Mouse (Mus musculus) gastrocnemius, postnatal 36 days (tissue): ENCODE data around the gene Plekha8. TPM values are rescaled to one million over a fixed set of nuclear protein-coding genes. Genes with fewer than 3 reads are reported as not detected.

Source experiments
- DNase-seq, 2 experiments: peaks; one replicate each; pipeline ENCODE4 v3.0.0; 2022
- intact Hi-C: fragments of 180-260 bp; cut with DNase I; formaldehyde crosslinking; loops from one replicate; pipeline ENCODE4 v1.15.1; 2025
- total RNA-seq, 2 experiments: library from RNA; stranded (reverse); gene quantifications; 2 replicates each; pipeline ENCODE4 v1.2.3; 2021

Gene Plekha8
- total RNA-seq, 2 experiments from 2014 or later: 2.9 to 3.1 TPM

- intact Hi-C loops: no loop called here
- no peak for DNase-seq
Observed at GRCm38 (mm10) chr6:54690838-54691237, 95.9 kb downstream of the Plekha8 start.

GRCm38 (mm10) chr6:54691368-54692116, 96.6 kb downstream of the Plekha8 start:
- DNase-seq: no peak

GRCm38 (mm10) chr6:54692201-54692600, 97.3 kb downstream of the Plekha8 start:
- intact Hi-C loops: no loop called here
- DNase-seq: no peak

More at GRCm38 (mm10) chr6:54691368-54692116, 96.6 kb downstream of the Plekha8 start:
- intact Hi-C loops: no loop called here

- intact Hi-C loops: no loop called here
- DNase-seq: no peak
Observed at GRCm38 (mm10) chr6:54693286-54693685, 98.4 kb downstream of the Plekha8 start.

Other genes with a start within 250 kb of the Plekha8 start
- 10 to 100 TPM; 15.5 to 16.0 TPM for gene Wipf3, start 165.5 kb upstream of the Plekha8 start, total RNA-seq
- gene Scrn1, start 28.6 kb upstream of the Plekha8 start, total RNA-seq: 1 to 10 TPM; 2.6 to 3.2 TPM
- 1 to 10 TPM; 5.2 to 6.0 TPM for gene Fkbp14, start 2.2 kb downstream of the Plekha8 start, total RNA-seq
- 1 to 10 TPM; 5.3 to 6.1 TPM for gene Mturn, start 86.5 kb downstream of the Plekha8 start, total RNA-seq
- 10 to 100 TPM; 13.1 to 13.6 TPM for gene Znrf2, start 221.8 kb downstream of the Plekha8 start, total RNA-seq